Mouse (Mus musculus): ENCODE measurements around the gene Morc1.

DNA sequence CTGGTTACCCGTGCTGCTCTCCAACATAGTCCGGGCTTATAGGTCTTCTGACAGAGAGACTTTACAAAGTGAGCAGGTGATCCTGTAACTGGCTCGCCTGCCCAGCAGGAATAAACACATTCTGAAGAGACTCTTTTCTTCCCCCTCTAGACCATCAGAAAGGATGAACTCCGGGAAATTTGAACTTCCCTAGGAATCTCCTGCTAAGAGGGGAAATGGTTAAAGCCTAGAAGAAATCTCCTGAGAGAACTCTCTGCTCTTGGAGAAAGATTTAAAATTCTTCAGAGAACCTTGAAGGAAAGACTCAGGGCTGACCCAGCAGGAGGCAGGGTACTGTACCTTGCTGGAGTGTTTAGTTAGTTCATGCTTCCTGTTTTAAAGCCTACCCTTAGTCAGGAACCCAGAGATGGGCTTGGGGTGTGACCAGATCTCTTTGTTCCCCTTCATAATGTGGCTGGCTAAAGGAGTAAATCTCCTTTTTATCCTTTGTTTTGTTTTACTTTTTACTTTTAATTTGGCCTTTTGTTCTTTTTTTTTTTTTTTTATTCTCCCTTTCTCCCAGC lies 175.5 kb downstream of the Morc1 start:
- TF ChIP-seq CTCF (IDR thresholded peaks at IDR 0.05; ENCODE audit: control insufficient read depth, insufficient read depth, insufficient read length) (no peak), USF1 (IDR thresholded peaks at IDR 0.05; ENCODE audit: low read depth) (no peak), MYOD1 (IDR thresholded peaks at IDR 0.05; ENCODE audit: control insufficient read depth, insufficient read length, low read depth) (no peak), MAX (IDR thresholded peaks at IDR 0.05) (no peak), FOSL1 (IDR thresholded peaks at IDR 0.05; ENCODE audit: insufficient read depth, low read length, poor library complexity, severe bottlenecking) (no peak), CEBPB (IDR thresholded peaks at IDR 0.05; ENCODE audit: low read depth) (no peak), MYOG (IDR thresholded peaks at IDR 0.05; ENCODE audit: control insufficient read depth, extremely low read depth, insufficient read length) (no peak)

Measured in C2C12 (cell line).